Mouse (Mus musculus): ENCODE data around the gene Tex261.
"Not testable (repeated sequence)": the region's sequence is repeated elsewhere in the genome, so short reads cannot be mapped to it uniquely, and the experiment has no call there.

- not testable (repeated sequence) for TF ChIP-seq EP300, CTCF (IDR thresholded peaks at IDR 0.05; ENCODE audit: low read depth)
These were observed 14.9 kb upstream of the Tex261 start for GRCm38 (mm10) chr6:83790533-83790932.

Measured in liver, embryonic 14.5 days (tissue).